Mouse (Mus musculus): ENCODE measurements around the gene Zkscan3.

Zkscan3 gene

GRCm38 (mm10) chr13:21402287-21402846, at the start of gene Zkscan3:
Zkscan3 (minus strand) TSS chr13:21402755.
- ATAC-seq (ENCODE audit: low TSS enrichment): peak; percentile 99

GRCm38 (mm10) chr13:21447856-21448614, 45.5 kb upstream of the Zkscan3 start:
- ATAC-seq (ENCODE audit: low TSS enrichment): no peak

GRCm38 (mm10) chr13:21446796-21447195, 44.2 kb upstream of the Zkscan3 start:
- ATAC-seq (ENCODE audit: low TSS enrichment): no peak

GRCm38 (mm10) chr13:21441207-21441572, 38.6 kb upstream of the Zkscan3 start:
- peak; percentile 42 for ATAC-seq (ENCODE audit: low TSS enrichment)

- peak; percentile 96 for ATAC-seq (ENCODE audit: low TSS enrichment)
These were observed 38.1 kb upstream of the Zkscan3 start, which contains the start of gene Pgbd1 for GRCm38 (mm10) chr13:21440503-21441206. Pgbd1 (minus strand) TSS chr13:21441058.

GRCm38 (mm10) chr13:21435476-21435875, 32.9 kb upstream of the Zkscan3 start:
- no peak for ATAC-seq (ENCODE audit: low TSS enrichment)

- no peak for ATAC-seq (ENCODE audit: low TSS enrichment)
These were observed 25.1 kb upstream of the Zkscan3 start for GRCm38 (mm10) chr13:21427631-21428030.

GRCm38 (mm10) chr13:21423301-21423700, 20.7 kb upstream of the Zkscan3 start:
- peak; percentile 52; the same call in 1 of the 2 replicates for ATAC-seq (ENCODE audit: low TSS enrichment)

GRCm38 (mm10) chr13:21418865-21419264, 16.3 kb upstream of the Zkscan3 start:
- no peak for ATAC-seq (ENCODE audit: low TSS enrichment)

GRCm38 (mm10) chr13:21417298-21418010, 14.9 kb upstream of the Zkscan3 start:
- peak; percentile 92 for ATAC-seq (ENCODE audit: low TSS enrichment)

- ATAC-seq (ENCODE audit: low TSS enrichment): no peak
These were observed 13.2 kb upstream of the Zkscan3 start for GRCm38 (mm10) chr13:21415750-21416149.

- ATAC-seq (ENCODE audit: low TSS enrichment): no peak
These were observed 12.7 kb upstream of the Zkscan3 start for GRCm38 (mm10) chr13:21415266-21415665.

GRCm38 (mm10) chr13:21414231-21415212, 12.0 kb upstream of the Zkscan3 start:
- ATAC-seq (ENCODE audit: low TSS enrichment): no peak

GRCm38 (mm10) chr13:21408805-21409459, 6.4 kb upstream of the Zkscan3 start:
- ATAC-seq (ENCODE audit: low TSS enrichment): peak; percentile 53; the same call in 1 of the 2 replicates

GRCm38 (mm10) chr13:21407969-21408804, 5.6 kb upstream of the Zkscan3 start:
- ATAC-seq (ENCODE audit: low TSS enrichment): peak; percentile 100

GRCm38 (mm10) chr13:21407341-21407740, 4.8 kb upstream of the Zkscan3 start:
- no peak for ATAC-seq (ENCODE audit: low TSS enrichment)

- peak; percentile 17 for ATAC-seq (ENCODE audit: low TSS enrichment)
These were observed 293 bp upstream of the Zkscan3 start for GRCm38 (mm10) chr13:21402848-21403247.

GRCm38 (mm10) chr13:21401636-21402286, 794 bp downstream of the Zkscan3 start:
- ATAC-seq (ENCODE audit: low TSS enrichment): peak; percentile 36

GRCm38 (mm10) chr13:21401166-21401565, 1.4 kb downstream of the Zkscan3 start:
- no peak for ATAC-seq (ENCODE audit: low TSS enrichment)

Data from frontal cortex, adult (tissue).